Mouse (Mus musculus): ENCODE results near the gene Synpr. TPM values are rescaled to one million over a fixed set of nuclear protein-coding genes. Genes with fewer than 3 reads are reported as not detected.
"Not testable (repeated sequence)": the region's sequence is repeated elsewhere in the genome, so short reads cannot be mapped to it uniquely, and the experiment has no call there.

Synpr gene
- not detected in 2 replicates for polyA plus RNA-seq (2011; ENCODE audit: insufficient read depth, insufficient read length, low replicate concordance, missing spikeins)

- TF ChIP-seq CTCF (IDR thresholded peaks at IDR 0.05; ENCODE audit: control insufficient read depth, insufficient read depth, low read length) (no peak), POLR2A (IDR thresholded peaks at IDR 0.05; ENCODE audit: borderline replicate concordance, control insufficient read depth, low read depth, low read length) (no peak)
- H3K4me1 ChIP-seq (ENCODE audit: control insufficient read depth, insufficient read depth, low read length) = no peaks in the 10 kb centered on the region
- H3K4me3 ChIP-seq (replicated peaks; ENCODE audit: control insufficient read depth, low read depth, low read length) = no peak within 1 kb of the TSS
- 9% methylated on average over 27 of the region's 27 CpGs for WGBS
- no peak within 1 kb of the TSS for H3K27ac ChIP-seq (ENCODE audit: control insufficient read depth, insufficient read depth, low read depth, low read length, poor library complexity)
These were observed at the start of gene Synpr for GRCm38 (mm10) chr14:13284091-13284844. Gene Synpr, plus strand, starts transcription at chr14:13284780.

DNA sequence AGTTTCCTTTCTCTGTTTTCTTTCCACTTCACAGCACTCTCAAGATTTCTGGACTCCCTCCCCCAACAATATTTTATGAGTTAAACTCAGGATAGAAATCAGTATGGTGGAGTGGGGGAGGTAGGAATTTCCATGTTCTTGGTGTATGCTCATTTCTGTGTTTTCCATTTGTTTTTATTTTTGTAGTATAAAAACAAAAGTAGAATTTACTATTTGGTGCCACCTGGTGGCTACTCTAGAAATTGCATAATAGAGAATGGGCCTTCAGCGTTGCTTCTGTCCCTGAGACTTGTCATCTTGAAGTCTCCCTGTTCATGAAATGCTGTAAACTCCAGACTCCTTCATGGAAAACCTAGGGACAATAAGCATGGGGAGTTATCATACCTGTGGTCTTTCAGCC is 47.7 kb upstream of the Synpr start:
- Histone ChIP-seq H3K27ac (ENCODE audit: control insufficient read depth, insufficient read depth, low read depth, low read length, poor library complexity) (no peak overlapping the region), H3K4me1 (ENCODE audit: control insufficient read depth, insufficient read depth, low read length) (no peaks in the 10 kb centered on the region), H3K4me3 (replicated peaks; ENCODE audit: control insufficient read depth, low read depth, low read length) (no peak overlapping the region)
- 12% methylated on average over 1 of the region's 1 CpGs for WGBS
- TF ChIP-seq POLR2A (IDR thresholded peaks at IDR 0.05; ENCODE audit: borderline replicate concordance, control insufficient read depth, low read depth, low read length) (no peak), CTCF (IDR thresholded peaks at IDR 0.05; ENCODE audit: control insufficient read depth, insufficient read depth, low read length) (no peak)

GRCm38 (mm10) chr14:13247431-13247830 is 37.1 kb upstream of the Synpr start:
- Histone ChIP-seq H3K27ac (ENCODE audit: control insufficient read depth, insufficient read depth, low read depth, low read length, poor library complexity) (no peak overlapping the region), H3K4me3 (replicated peaks; ENCODE audit: control insufficient read depth, low read depth, low read length) (no peak overlapping the region), H3K4me1 (ENCODE audit: control insufficient read depth, insufficient read depth, low read length) (no peaks in the 10 kb centered on the region)
- no peak for TF ChIP-seq CTCF (IDR thresholded peaks at IDR 0.05; ENCODE audit: control insufficient read depth, insufficient read depth, low read length)
- TF ChIP-seq POLR2A (IDR thresholded peaks at IDR 0.05; ENCODE audit: borderline replicate concordance, control insufficient read depth, low read depth, low read length) = no peak
- 47% methylated on average over 4 of the region's 4 CpGs for WGBS

- Histone ChIP-seq H3K4me3 (replicated peaks; ENCODE audit: control insufficient read depth, low read depth, low read length) (no peak overlapping the region), H3K4me1 (ENCODE audit: control insufficient read depth, insufficient read depth, low read length) (no peaks in the 10 kb centered on the region), H3K27ac (ENCODE audit: control insufficient read depth, insufficient read depth, low read depth, low read length, poor library complexity) (no peak overlapping the region)
- TF ChIP-seq CTCF (IDR thresholded peaks at IDR 0.05; ENCODE audit: control insufficient read depth, insufficient read depth, low read length) = no peak
- TF ChIP-seq POLR2A (IDR thresholded peaks at IDR 0.05; ENCODE audit: borderline replicate concordance, control insufficient read depth, low read depth, low read length) = no peak
These were observed 35.2 kb upstream of the Synpr start for GRCm38 (mm10) chr14:13249361-13249760.

DNA sequence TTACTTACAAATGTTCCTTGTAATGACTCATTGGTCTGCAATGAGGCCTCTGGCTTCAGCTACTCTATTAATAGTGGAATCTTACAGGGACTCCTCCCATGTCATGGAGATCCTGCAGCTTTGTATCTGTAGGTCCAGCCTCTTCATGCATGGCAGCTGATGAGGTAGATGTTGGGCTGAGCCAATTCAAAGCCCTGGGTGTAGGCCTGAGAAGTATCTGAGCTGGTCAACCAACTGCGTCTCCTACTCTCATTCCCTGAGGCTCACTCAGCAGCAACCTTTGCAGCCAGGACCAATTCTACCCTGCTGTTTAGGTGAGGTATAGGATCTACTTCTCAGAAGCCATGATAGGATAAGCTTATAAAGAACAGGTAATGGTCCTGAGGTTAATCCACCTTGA is 32.0 kb upstream of the Synpr start:
- 86% methylated on average over 1 of the region's 1 CpGs for WGBS
- TF ChIP-seq CTCF (IDR thresholded peaks at IDR 0.05; ENCODE audit: control insufficient read depth, insufficient read depth, low read length) (no peak), POLR2A (IDR thresholded peaks at IDR 0.05; ENCODE audit: borderline replicate concordance, control insufficient read depth, low read depth, low read length) (no peak)
- Histone ChIP-seq H3K4me3 (replicated peaks; ENCODE audit: control insufficient read depth, low read depth, low read length) (no peak overlapping the region), H3K27ac (ENCODE audit: control insufficient read depth, insufficient read depth, low read depth, low read length, poor library complexity) (no peak overlapping the region), H3K4me1 (ENCODE audit: control insufficient read depth, insufficient read depth, low read length) (no peaks in the 10 kb centered on the region)

DNA sequence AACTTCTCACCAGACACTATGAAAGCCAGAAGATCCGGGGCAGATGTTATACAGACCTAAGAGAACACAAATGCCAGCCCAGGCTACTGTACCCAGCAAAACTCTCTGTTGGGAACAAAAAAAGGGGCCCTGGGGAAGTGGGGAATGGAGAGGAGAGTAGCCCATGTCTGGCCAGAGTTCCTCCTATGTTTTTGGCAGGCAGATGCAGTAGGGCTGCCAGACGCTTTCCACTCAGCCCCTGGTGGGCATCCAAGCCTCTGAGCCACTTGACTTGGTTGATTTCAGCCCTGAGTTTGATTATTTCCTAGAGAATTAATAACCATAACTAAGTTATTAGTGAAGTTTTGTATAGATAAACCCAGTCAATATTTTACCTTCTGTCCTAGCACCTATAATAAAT is 29.8 kb upstream of the Synpr start:
- H3K4me3 ChIP-seq (replicated peaks; ENCODE audit: control insufficient read depth, low read depth, low read length); H3K27ac ChIP-seq (ENCODE audit: control insufficient read depth, insufficient read depth, low read depth, low read length, poor library complexity); H3K4me1 ChIP-seq (ENCODE audit: control insufficient read depth, insufficient read depth, low read length): not testable (repeated sequence)
- 75% methylated on average over 2 of the region's 2 CpGs for WGBS

DNA sequence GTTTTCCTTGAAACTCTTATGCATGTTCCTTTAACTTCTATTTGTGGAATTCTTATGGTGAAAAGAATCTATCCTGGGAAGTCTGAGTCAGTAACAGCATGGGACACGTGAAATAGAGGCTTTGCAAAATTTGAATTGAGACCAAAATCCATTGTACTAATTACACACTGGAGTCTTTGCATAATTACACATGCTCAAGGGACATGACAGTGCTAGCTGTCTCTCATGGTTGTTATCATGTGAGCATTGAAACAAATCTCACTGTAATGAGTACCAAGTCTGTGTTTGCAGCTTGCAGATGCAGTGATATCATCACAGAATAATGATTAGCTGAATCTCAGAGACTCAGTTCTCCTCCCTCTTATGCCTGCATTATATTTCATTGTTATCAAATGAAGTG is 22.2 kb upstream of the Synpr start:
- WGBS = 29% methylated on average over 1 of the region's 1 CpGs
- TF ChIP-seq POLR2A (IDR thresholded peaks at IDR 0.05; ENCODE audit: borderline replicate concordance, control insufficient read depth, low read depth, low read length) (no peak), CTCF (IDR thresholded peaks at IDR 0.05; ENCODE audit: control insufficient read depth, insufficient read depth, low read length) (no peak)
- Histone ChIP-seq H3K27ac (ENCODE audit: control insufficient read depth, insufficient read depth, low read depth, low read length, poor library complexity) (no peak overlapping the region), H3K4me3 (replicated peaks; ENCODE audit: control insufficient read depth, low read depth, low read length) (no peak overlapping the region), H3K4me1 (ENCODE audit: control insufficient read depth, insufficient read depth, low read length) (no peaks in the 10 kb centered on the region)

DNA sequence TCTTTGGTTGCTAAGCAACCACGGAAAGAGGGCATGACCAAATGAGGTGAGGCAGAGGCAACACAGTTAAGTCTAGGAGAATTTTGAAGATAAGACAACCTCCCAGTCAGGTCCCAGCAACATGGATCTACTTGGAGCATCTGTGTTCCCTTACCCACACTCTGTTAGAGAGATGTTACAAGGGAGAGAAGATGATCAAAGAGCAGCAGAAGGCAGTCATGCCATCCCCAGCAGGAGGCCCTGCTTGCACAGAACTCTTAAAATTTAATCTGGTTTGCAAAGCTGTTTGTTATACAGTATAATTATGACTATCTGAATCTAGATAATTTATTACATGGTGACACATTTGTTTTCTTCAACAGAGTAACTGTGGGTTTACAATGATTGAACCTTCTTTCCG is 18.2 kb upstream of the Synpr start:
- 75% methylated on average over 2 of the region's 2 CpGs for WGBS
- no peaks in the 10 kb centered on the region for H3K4me1 ChIP-seq (ENCODE audit: control insufficient read depth, insufficient read depth, low read length)
- no peak overlapping the region for H3K27ac ChIP-seq (ENCODE audit: control insufficient read depth, insufficient read depth, low read depth, low read length, poor library complexity)
- no peak overlapping the region for H3K4me3 ChIP-seq (replicated peaks; ENCODE audit: control insufficient read depth, low read depth, low read length)
- TF ChIP-seq POLR2A (IDR thresholded peaks at IDR 0.05; ENCODE audit: borderline replicate concordance, control insufficient read depth, low read depth, low read length) (no peak), CTCF (IDR thresholded peaks at IDR 0.05; ENCODE audit: control insufficient read depth, insufficient read depth, low read length) (no peak)

GRCm38 (mm10) chr14:13267181-13267580 is 17.4 kb upstream of the Synpr start:
- Histone ChIP-seq H3K27ac (ENCODE audit: control insufficient read depth, insufficient read depth, low read depth, low read length, poor library complexity) (no peak overlapping the region), H3K4me1 (ENCODE audit: control insufficient read depth, insufficient read depth, low read length) (no peaks in the 10 kb centered on the region), H3K4me3 (replicated peaks; ENCODE audit: control insufficient read depth, low read depth, low read length) (no peak overlapping the region)
- no peak for TF ChIP-seq POLR2A (IDR thresholded peaks at IDR 0.05; ENCODE audit: borderline replicate concordance, control insufficient read depth, low read depth, low read length)
- TF ChIP-seq CTCF (IDR thresholded peaks at IDR 0.05; ENCODE audit: control insufficient read depth, insufficient read depth, low read length) = no peak
- 72% methylated on average over 4 of the region's 4 CpGs for WGBS

Data from bone marrow, adult 2 months (tissue).